Mouse (Mus musculus) stomach, postnatal 0 days (tissue): ENCODE measurements at regions not wholly inside any gene's neighbourhood (a gene's known extent, or its start where the extent isn't known, plus 50 kb on each side); places are given as distances from the start of the nearest gene placed in this dataset.
A peak's percentile ranks its signal among the peaks of the same experiment; 100 is the strongest.
"Not testable (repeated sequence)": the region's sequence is repeated elsewhere in the genome, so short reads cannot be mapped to it uniquely, and the experiment has no call there.

Experiments
- ATAC-seq: fragments of 200-750 bp; cut with Nextera tagmentation; 2 replicates; pipeline ENCODE4 v1.8.0; 2017; ENCODE audit not compliant: low FRiP score, low TSS enrichment
- DNase-seq: peaks from one replicate; pipeline ENCODE4 v3.0.0-alpha.2; 2016; ENCODE audit warnings: low spot score
- H3K27ac ChIP-seq: fragments of 300-500 bp; sonication (generic); replicated peaks from 2 replicates; pipeline ENCODE4 v1.5.1; 2014; ENCODE audit warnings: mild to moderate bottlenecking, control low read depth
- H3K27me3 ChIP-seq: fragments of 300-500 bp; sonication (generic); 2 replicates; pipeline ENCODE4 v1.6.1; 2014; ENCODE audit warnings: low read length; ENCODE audit not compliant: control insufficient read depth, insufficient read depth
- H3K36me3 ChIP-seq: fragments of 300-500 bp; sonication (generic); 2 replicates; pipeline ENCODE4 v1.6.1; 2014; ENCODE audit warnings: low read length, mixed read lengths; ENCODE audit not compliant: control insufficient read depth, insufficient read depth
- H3K4me1 ChIP-seq: fragments of 300-500 bp; sonication (generic); replicated peaks from 2 replicates; pipeline ENCODE4 v1.6.1; 2014; ENCODE audit warnings: antibody characterized with exemption; ENCODE audit not compliant: control insufficient read depth, insufficient read depth
- H3K4me2 ChIP-seq: fragments of 300-500 bp; sonication (generic); replicated peaks from 2 replicates; pipeline ENCODE4 v1.6.1; 2014; ENCODE audit warnings: low read depth, mild to moderate bottlenecking, control low read depth, moderate library complexity
- H3K4me3 ChIP-seq: fragments of 300-500 bp; sonication (generic); 2 replicates; pipeline ENCODE4 v1.5.1; 2014; ENCODE audit warnings: low read depth, low read length, control low read depth
- H3K9ac ChIP-seq: fragments of 300-500 bp; sonication (generic); 2 replicates; pipeline ENCODE4 v1.6.1; 2014; ENCODE audit warnings: mild to moderate bottlenecking, low read length, control low read depth, mixed read lengths
- H3K9me3 ChIP-seq: fragments of 300-500 bp; sonication (generic); 2 replicates; pipeline ENCODE4 v1.6.1; 2016; ENCODE audit warnings: low read length; ENCODE audit not compliant: control insufficient read depth
- CTCF ChIP-seq: IDR thresholded peaks from 2 replicates; pipeline ENCODE4 v1.5.1; 2016; ENCODE audit warnings: antibody characterized with exemption, low read depth, mild to moderate bottlenecking, moderate library complexity
- EP300 ChIP-seq: optimal IDR thresholded peaks from 2 replicates; pipeline ENCODE3; 2016; ENCODE audit warnings: antibody characterized with exemption
- WGBS: fragments of 180-500 bp; shearing (Covaris S2); extraction: QIAGEN DNeasy Blood & Tissue Kit; methylation state at CpG from one replicate; pipeline ENCODE4 v1.1.7; 2014; 5-methylcytosine and 5-hydroxymethylcytosine counted together

DNA sequence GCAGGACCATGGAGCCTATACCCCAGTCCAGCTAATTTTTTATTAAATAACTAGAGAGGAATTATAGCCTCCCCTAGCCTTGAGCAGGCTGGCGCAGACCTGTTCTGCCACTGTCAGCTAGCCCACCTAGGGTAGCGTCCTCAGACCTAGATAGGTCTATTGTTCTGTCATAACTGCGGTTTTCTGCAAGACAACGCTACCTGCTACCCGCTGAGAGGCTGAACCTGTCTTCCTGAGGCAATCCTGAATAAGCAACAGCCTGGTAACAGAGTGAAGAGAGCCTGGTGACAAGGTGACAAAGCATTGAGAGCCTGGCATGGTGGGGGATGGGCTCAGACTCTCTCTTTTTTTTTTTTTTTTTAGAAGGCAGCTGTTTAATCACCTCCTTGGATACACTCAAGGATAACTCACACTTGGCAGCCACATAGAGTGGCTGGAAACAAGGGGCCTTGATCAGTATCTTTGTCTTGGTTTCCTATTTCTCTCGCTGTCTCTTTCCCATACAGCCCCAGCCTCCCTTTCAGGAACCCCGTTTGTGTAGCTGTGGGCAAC is 278.7 kb downstream of the Pcsk1 start:
- TF ChIP-seq EP300 (no peak), CTCF (no peak)
- Histone ChIP-seq H3K4me2 (no peak overlapping the region), H3K36me3 (no peaks in the 10 kb centered on the region), H3K9me3 (no peaks in the 10 kb centered on the region), H3K4me3 (no peak overlapping the region), H3K9ac (no peak overlapping the region), H3K27me3 (no peaks in the 10 kb centered on the region), H3K27ac (no peak overlapping the region), H3K4me1 (no peaks in the 10 kb centered on the region)
- ATAC-seq, result no peak
- DNase-seq, result no peak
- 64% methylated on average over 7 of the region's 7 CpGs for WGBS

DNA sequence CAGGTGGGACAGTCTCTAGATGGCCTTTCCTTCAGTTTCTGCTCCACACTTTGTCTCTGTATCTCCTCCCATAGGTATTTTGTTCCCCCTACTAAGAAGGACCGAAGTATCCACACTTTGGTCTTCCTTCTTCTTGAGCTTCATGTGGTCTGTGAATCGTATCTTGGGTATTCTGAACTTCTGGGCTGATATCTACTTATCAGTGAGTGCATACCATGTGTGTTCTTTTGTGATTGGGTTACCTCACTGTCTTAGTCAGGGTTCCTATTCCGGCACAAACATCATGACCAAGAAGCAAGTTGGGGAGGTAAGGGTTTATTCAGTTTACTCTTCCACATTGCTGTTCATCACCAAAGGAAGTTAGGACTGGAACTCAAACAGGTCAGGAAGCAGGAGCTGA is 287.5 kb downstream of the Pcsk1 start:
- H3K27ac ChIP-seq, H3K27me3 ChIP-seq, H3K36me3 ChIP-seq, ATAC-seq, H3K4me2 ChIP-seq, H3K4me1 ChIP-seq, H3K9me3 ChIP-seq, H3K9ac ChIP-seq, H3K4me3 ChIP-seq, DNase-seq: not testable (repeated sequence)
- 83% methylated on average over 3 of the region's 3 CpGs for WGBS

DNA sequence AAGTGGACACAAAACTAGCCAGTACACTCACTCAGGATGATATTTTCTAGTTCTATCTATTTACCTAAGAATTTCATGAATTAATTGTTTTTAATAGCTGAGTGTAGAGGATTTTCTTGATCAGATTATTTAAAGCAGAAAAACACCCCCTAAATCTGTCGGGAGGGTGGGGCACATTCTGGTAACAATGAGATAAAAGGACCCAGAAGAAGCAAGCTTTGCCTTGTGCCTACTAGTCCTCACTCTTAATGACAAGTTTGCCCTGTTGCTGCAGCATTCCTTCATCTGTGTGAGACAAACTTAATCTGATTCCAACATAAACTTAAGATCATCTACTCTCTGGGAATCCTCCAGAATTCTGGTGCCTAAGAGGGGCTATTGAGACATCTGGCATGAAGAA is 288.1 kb downstream of the Pcsk1 start:
- Histone ChIP-seq H3K4me2 (no peak overlapping the region), H3K4me1 (no peaks in the 10 kb centered on the region), H3K4me3 (no peak overlapping the region), H3K36me3 (no peaks in the 10 kb centered on the region), H3K9me3 (no peaks in the 10 kb centered on the region), H3K27ac (no peak overlapping the region), H3K9ac (no peak overlapping the region), H3K27me3 (no peaks in the 10 kb centered on the region)
- TF ChIP-seq CTCF (no peak), EP300 (no peak)
- no peak for ATAC-seq
- DNase-seq, result no peak
- WGBS, result 80% methylated on average over 1 of the region's 1 CpGs

DNA sequence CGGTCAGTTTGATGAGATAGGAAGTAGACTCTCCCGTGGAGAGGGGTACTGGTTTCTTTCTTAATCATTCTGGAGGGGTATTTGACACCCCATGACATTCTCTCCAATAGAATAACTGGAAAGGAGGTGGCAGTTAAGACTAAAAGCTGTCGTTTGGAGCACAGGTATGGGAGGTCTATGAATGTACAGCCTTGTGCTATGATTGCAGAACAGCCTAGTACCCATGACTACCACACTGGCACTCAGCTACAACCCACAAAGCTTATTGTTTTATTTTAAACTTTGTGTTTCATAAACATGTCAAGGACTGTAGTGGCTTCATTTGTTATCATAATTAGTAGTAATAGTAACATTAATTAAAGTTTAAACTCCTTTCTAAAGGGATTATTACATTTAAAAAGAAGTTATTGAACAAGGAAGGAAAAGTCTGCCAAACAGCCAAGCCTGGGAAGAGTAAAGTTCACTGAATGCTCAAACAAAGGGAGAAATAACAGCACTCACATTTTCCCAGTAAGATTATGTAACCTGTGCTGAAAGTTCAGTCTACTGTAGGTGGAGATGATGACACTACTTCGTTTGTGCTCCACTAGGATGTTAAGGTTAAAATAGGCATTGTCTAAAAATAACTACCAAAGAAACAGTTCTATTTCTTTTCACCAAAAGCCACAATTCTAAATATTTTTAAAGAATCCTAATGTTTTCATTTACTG is 295.2 kb downstream of the Pcsk1 start:
- Histone ChIP-seq H3K4me2 (no peak overlapping the region), H3K4me1 (no peaks in the 10 kb centered on the region), H3K9me3 (no peaks in the 10 kb centered on the region), H3K36me3 (no peaks in the 10 kb centered on the region), H3K27ac (no peak overlapping the region), H3K27me3 (no peaks in the 10 kb centered on the region), H3K4me3 (no peak overlapping the region), H3K9ac (no peak overlapping the region)
- TF ChIP-seq EP300 (no peak), CTCF (no peak)
- WGBS, result 61% methylated on average over 4 of the region's 4 CpGs
- DNase-seq (no peak), ATAC-seq (peak; percentile 68; the same call in 1 of the 2 replicates)

DNA sequence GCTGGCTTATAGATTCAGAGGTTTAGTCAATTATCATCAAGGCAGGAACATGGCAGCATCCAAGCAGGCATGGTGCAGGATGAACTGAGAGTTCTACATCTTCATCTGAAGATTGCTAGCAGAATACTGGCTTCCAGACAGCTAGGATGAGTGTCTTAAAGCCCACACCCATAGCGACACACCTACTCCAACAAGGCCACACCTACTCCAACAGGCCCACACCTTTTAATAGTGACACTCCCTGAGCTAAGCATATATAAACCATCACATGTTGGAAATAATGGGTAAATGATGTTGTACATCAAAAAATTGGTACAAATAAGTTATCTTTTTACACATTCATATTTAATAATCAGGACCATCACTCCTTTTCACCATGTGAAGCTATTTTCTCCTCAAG is 299.6 kb downstream of the Pcsk1 start:
- Histone ChIP-seq H3K9me3 (no peaks in the 10 kb centered on the region), H3K9ac (no peak overlapping the region), H3K4me3 (no peak overlapping the region), H3K27ac (no peak overlapping the region), H3K27me3 (no peaks in the 10 kb centered on the region), H3K4me1 (no peaks in the 10 kb centered on the region), H3K36me3 (no peaks in the 10 kb centered on the region), H3K4me2 (no peak overlapping the region)
- no peak for ATAC-seq
- no peak for TF ChIP-seq CTCF
- DNase-seq, result no peak
- 63% methylated on average over 1 of the region's 1 CpGs for WGBS

DNA sequence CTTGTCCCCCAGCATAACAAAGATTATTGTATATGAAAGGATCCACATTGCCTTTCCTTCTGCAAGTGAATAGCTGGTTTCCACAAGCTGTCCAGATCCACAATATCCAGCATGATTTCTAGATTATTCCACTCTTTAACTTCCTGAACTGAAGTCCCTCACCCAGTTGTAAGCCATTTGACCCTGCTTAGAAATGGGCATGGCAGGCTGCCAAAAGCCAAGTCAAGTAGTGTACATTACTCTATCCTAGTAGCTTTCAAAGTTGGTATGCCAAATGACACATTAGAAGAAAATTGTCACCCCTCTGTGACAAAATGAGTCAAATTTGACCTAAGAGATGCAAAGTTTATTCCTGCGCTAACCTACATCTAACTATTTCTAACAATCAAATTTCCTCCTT is 300.6 kb downstream of the Pcsk1 start:
- H3K4me2 ChIP-seq, result no peak overlapping the region
- DNase-seq (peak; percentile 18), ATAC-seq (no peak)
- no peak overlapping the region for H3K4me3 ChIP-seq
- no peaks in the 10 kb centered on the region for H3K4me1 ChIP-seq
- H3K36me3 ChIP-seq, result no peaks in the 10 kb centered on the region
- no peaks in the 10 kb centered on the region for H3K9me3 ChIP-seq
- H3K27ac ChIP-seq, result no peak overlapping the region
- WGBS, result 93% methylated on average over 1 of the region's 1 CpGs
- H3K27me3 ChIP-seq, result no peaks in the 10 kb centered on the region
- no peak overlapping the region for H3K9ac ChIP-seq
- TF ChIP-seq EP300 (no peak), CTCF (no peak)

DNA sequence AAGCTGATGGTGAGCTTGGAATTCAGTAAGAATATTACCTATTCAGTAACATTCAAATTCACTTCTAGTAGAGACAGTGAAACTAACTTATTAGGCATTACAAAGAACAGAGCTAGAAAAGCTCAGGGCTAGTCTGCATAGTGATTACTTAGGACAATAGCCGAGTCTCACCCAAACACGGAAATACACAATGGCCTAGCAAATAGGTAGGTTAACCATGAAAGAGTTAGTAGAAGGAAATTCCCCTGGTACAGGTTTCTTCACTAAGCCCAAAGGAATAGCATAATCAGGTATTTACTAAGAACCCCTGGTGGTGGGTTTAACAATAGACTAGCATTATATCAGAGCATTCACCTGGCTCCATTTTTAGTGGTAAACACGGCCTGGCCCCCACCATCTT is 306.7 kb upstream of the Ell2 start:
- H3K27ac ChIP-seq, H3K27me3 ChIP-seq, H3K9me3 ChIP-seq, ATAC-seq, H3K4me2 ChIP-seq, H3K4me1 ChIP-seq, H3K4me3 ChIP-seq, H3K9ac ChIP-seq, H3K36me3 ChIP-seq, DNase-seq: not testable (repeated sequence)
- WGBS, result 83% methylated on average over 3 of the region's 3 CpGs
